Mouse (Mus musculus): Measurements from ENCODE around the gene Trcg1. TPM values are rescaled to one million over a fixed set of nuclear protein-coding genes. Genes with fewer than 3 reads are reported as not detected.

Gene Trcg1
- polyA plus RNA-seq, 1 experiment, result not detected

DNA sequence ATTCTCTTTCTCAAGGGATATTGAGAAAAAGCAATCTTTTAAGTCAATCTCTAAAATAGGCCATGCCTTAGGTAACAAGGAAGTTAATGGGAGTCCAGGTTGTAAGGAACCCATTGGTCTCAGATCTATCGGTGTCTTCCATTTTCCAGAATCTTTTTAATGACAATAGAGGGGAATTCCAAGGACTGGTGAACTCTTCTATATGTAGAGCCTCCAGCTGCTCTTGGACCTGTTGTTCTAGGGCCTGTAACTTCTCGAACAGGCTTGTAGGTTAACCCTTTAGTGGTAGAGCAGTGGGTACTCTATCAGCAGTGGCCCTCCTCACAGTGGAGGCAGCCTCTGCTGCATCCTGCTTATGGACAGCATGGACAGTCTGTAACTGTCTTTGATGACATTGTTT, 29.5 kb upstream of the Trcg1 start:
- Histone ChIP-seq H3K4me2 (ENCODE audit: low read depth) (no peak overlapping the region), H3K36me3 (ENCODE audit: control insufficient read depth, insufficient read depth) (no peaks in the 10 kb centered on the region), H3ac (ENCODE audit: control insufficient read depth, insufficient read length) (no peak overlapping the region), H3K27me3 (ENCODE audit: control insufficient read depth, insufficient read depth, insufficient read length) (no peaks in the 10 kb centered on the region), H3K79me2 (ENCODE audit: control insufficient read depth, insufficient read depth) (no peaks in the 10 kb centered on the region), H3K4me3 (no peak overlapping the region)
- TF ChIP-seq TCF3 (IDR thresholded peaks at IDR 0.05; ENCODE audit: insufficient read length, low read depth), result no peak
- no peak for TF ChIP-seq TCF12 (IDR thresholded peaks at IDR 0.05; ENCODE audit: insufficient read depth, poor library complexity, severe bottlenecking)
- TF ChIP-seq E2F4 (IDR thresholded peaks at IDR 0.05; ENCODE audit: insufficient read depth), result no peak
- TF ChIP-seq POLR2AphosphoS2 (IDR thresholded peaks at IDR 0.05; ENCODE audit: insufficient read length, low read depth), result no peak
- TF ChIP-seq MYOG (IDR thresholded peaks at IDR 0.05; ENCODE audit: control insufficient read depth in 1 of 3, insufficient read depth in 1 of 3, insufficient read length in 2 of 3, low read depth in 2 of 3), result no peak
- TF ChIP-seq MAX (IDR thresholded peaks at IDR 0.05; ENCODE audit: low read depth), result no peak
- TF ChIP-seq POLR2A (IDR thresholded peaks at IDR 0.05; ENCODE audit: insufficient read length, low read depth), result no peak
- TF ChIP-seq REST (IDR thresholded peaks at IDR 0.05; ENCODE audit: insufficient read depth, insufficient read length), result no peak
- TF ChIP-seq CEBPB (IDR thresholded peaks at IDR 0.05; ENCODE audit: insufficient read depth, poor library complexity, severe bottlenecking), result no peak
- no peak for TF ChIP-seq USF1 (IDR thresholded peaks at IDR 0.05; ENCODE audit: low read depth)
- TF ChIP-seq MYOD1 (IDR thresholded peaks at IDR 0.05; ENCODE audit: control insufficient read depth in 1 of 3, insufficient read length in 2 of 3, low read depth in 2 of 3), result no peak
- TF ChIP-seq SRF (IDR thresholded peaks at IDR 0.05; ENCODE audit: control insufficient read depth, insufficient read length, low read depth), result no peak

DNA sequence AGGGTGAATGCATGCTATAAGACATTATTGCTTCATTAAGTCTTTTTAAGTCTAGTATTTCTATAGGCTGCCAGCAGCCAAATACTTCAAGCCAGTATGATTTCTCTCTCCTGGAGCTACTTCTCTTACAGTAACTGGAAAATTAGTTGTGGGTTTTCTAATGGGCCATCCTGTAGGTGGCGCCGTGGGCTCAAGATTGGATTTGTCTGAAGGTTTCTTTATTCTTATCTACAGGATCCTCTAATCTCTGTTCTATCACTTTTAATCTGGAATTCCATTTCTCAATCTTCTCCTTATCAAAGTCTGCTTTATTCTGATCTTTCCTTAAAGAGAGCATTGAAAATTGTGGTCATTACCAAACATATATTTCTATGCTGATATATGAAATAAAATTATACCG, 27.0 kb upstream of the Trcg1 start:
- H3K4me3 ChIP-seq, result no peak overlapping the region
- no peaks in the 10 kb centered on the region for H3K27me3 ChIP-seq (ENCODE audit: control insufficient read depth, insufficient read depth, insufficient read length)
- no peaks in the 10 kb centered on the region for H3K79me2 ChIP-seq (ENCODE audit: control insufficient read depth, insufficient read depth)
- TF ChIP-seq MYOG (IDR thresholded peaks at IDR 0.05; ENCODE audit: control insufficient read depth in 1 of 3, insufficient read depth in 1 of 3, insufficient read length in 2 of 3, low read depth in 2 of 3), result no peak
- TF ChIP-seq TCF12 (IDR thresholded peaks at IDR 0.05; ENCODE audit: insufficient read depth, poor library complexity, severe bottlenecking), result no peak
- TF ChIP-seq REST (IDR thresholded peaks at IDR 0.05; ENCODE audit: insufficient read depth, insufficient read length), result no peak
- TF ChIP-seq MYOD1 (IDR thresholded peaks at IDR 0.05; ENCODE audit: control insufficient read depth in 1 of 3, insufficient read length in 2 of 3, low read depth in 2 of 3), result no peak
- no peak for TF ChIP-seq POLR2A (IDR thresholded peaks at IDR 0.05; ENCODE audit: insufficient read length, low read depth)
- no peak for TF ChIP-seq SRF (IDR thresholded peaks at IDR 0.05; ENCODE audit: control insufficient read depth, insufficient read length, low read depth)
- TF ChIP-seq USF1 (IDR thresholded peaks at IDR 0.05; ENCODE audit: low read depth), result no peak
- no peak overlapping the region for H3K4me2 ChIP-seq (ENCODE audit: low read depth)
- no peak overlapping the region for H3ac ChIP-seq (ENCODE audit: control insufficient read depth, insufficient read length)
- H3K36me3 ChIP-seq (ENCODE audit: control insufficient read depth, insufficient read depth), result no peaks in the 10 kb centered on the region

DNA sequence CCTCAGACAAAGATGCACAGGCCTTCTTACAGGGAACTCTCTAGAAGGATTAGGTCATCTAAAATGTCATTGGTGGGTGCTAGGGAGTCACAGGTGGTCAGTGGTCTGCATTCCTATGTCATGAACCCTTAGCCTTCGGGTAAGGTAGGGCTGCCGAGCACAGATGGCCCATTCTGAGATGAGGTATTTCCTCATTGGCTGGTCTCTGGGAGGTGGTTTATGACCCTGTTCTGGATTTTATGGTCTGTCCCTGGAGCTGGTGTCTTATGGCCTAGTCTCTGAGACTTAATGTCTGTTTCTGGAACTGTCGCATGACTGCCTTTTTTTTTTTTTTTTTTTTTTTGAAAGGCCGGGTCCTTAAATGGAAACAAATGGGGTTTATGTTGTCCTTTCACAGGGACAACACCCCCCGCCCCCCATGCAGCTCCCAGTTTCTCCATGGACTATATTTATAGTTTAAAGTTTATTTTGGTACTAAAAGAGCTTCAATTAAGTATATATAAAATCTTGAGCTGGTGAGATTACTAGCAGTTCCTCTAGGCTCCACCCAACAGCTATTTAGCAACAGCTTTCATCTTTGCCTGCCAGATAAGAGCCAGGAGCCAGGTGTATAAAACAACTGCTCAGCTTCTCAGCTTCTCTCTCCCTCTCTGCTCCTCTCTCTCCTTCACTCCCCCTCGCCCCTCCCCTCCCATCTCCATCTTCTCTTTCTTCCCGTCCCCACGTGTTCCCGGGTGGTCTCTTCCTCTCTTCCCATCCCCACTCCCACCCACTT, 23.7 kb upstream of the Trcg1 start:
- no peak for TF ChIP-seq POLR2A (IDR thresholded peaks at IDR 0.05; ENCODE audit: insufficient read length, low read depth)
- TF ChIP-seq REST (IDR thresholded peaks at IDR 0.05; ENCODE audit: insufficient read depth, insufficient read length), result no peak
- TF ChIP-seq TCF3 (IDR thresholded peaks at IDR 0.05; ENCODE audit: insufficient read length, low read depth), result no peak
- peak in 1 of 3 experiments; percentile 24 for TF ChIP-seq MYOD1 (IDR thresholded peaks at IDR 0.05; ENCODE audit: control insufficient read depth in 1 of 3, insufficient read length in 2 of 3, low read depth in 2 of 3)
- TF ChIP-seq MYOG (IDR thresholded peaks at IDR 0.05; ENCODE audit: control insufficient read depth in 1 of 3, insufficient read depth in 1 of 3, insufficient read length in 2 of 3, low read depth in 2 of 3), result no peak
- TF ChIP-seq POLR2AphosphoS2 (IDR thresholded peaks at IDR 0.05; ENCODE audit: insufficient read length, low read depth), result no peak
- no peaks in the 10 kb centered on the region for H3K27me3 ChIP-seq (ENCODE audit: control insufficient read depth, insufficient read depth, insufficient read length)
- no peaks in the 10 kb centered on the region for H3K79me2 ChIP-seq (ENCODE audit: control insufficient read depth, insufficient read depth)
- H3K4me3 ChIP-seq, result no peak overlapping the region
- H3ac ChIP-seq (ENCODE audit: control insufficient read depth, insufficient read length), result no peak overlapping the region
- H3K36me3 ChIP-seq (ENCODE audit: control insufficient read depth, insufficient read depth), result no peaks in the 10 kb centered on the region
- H3K4me2 ChIP-seq (ENCODE audit: low read depth), result peak overlapping the region; percentile 6

DNA sequence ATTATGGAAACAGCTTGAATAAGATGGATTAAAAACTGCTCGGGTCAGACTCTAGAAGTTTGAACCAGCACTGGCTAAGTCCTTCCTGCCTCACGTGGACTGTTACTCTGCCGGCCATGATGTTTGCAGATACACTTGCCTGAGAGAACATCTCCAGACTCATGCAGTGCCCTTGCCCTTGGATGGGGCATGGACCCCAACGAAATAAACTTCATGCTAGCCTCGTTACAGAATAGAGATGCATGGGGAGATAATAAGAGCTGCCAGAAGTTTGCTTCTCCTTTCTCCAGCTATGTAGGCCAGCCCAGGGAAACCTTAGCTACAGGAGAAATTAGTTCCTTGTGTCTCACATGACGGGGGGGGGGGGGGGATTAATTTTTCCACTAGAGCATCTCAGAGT, 21.9 kb upstream of the Trcg1 start:
- no peak overlapping the region for H3K4me2 ChIP-seq (ENCODE audit: low read depth)
- H3K27me3 ChIP-seq (ENCODE audit: control insufficient read depth, insufficient read depth, insufficient read length), result no peaks in the 10 kb centered on the region
- no peak overlapping the region for H3K4me3 ChIP-seq
- no peaks in the 10 kb centered on the region for H3K36me3 ChIP-seq (ENCODE audit: control insufficient read depth, insufficient read depth)
- H3ac ChIP-seq (ENCODE audit: control insufficient read depth, insufficient read length), result no peak overlapping the region
- TF ChIP-seq SRF (IDR thresholded peaks at IDR 0.05; ENCODE audit: control insufficient read depth, insufficient read length, low read depth) (no peak), CEBPB (IDR thresholded peaks at IDR 0.05; ENCODE audit: insufficient read depth, poor library complexity, severe bottlenecking) (no peak), MAX (IDR thresholded peaks at IDR 0.05; ENCODE audit: low read depth) (no peak), MYOD1 (IDR thresholded peaks at IDR 0.05; ENCODE audit: control insufficient read depth in 1 of 3, insufficient read length in 2 of 3, low read depth in 2 of 3) (no peak), POLR2AphosphoS2 (IDR thresholded peaks at IDR 0.05; ENCODE audit: insufficient read length, low read depth) (no peak), TCF12 (IDR thresholded peaks at IDR 0.05; ENCODE audit: insufficient read depth, poor library complexity, severe bottlenecking) (no peak), POLR2A (IDR thresholded peaks at IDR 0.05; ENCODE audit: insufficient read length, low read depth) (no peak), TCF3 (IDR thresholded peaks at IDR 0.05; ENCODE audit: insufficient read length, low read depth) (no peak), USF1 (IDR thresholded peaks at IDR 0.05; ENCODE audit: low read depth) (no peak), E2F4 (IDR thresholded peaks at IDR 0.05; ENCODE audit: insufficient read depth) (no peak), MYOG (IDR thresholded peaks at IDR 0.05; ENCODE audit: control insufficient read depth in 1 of 3, insufficient read depth in 1 of 3, insufficient read length in 2 of 3, low read depth in 2 of 3) (no peak), REST (IDR thresholded peaks at IDR 0.05; ENCODE audit: insufficient read depth, insufficient read length) (no peak)
- no peaks in the 10 kb centered on the region for H3K79me2 ChIP-seq (ENCODE audit: control insufficient read depth, insufficient read depth)

Data from myocyte (in vitro differentiated cells).